Mouse (Mus musculus) ES-E14 (cell line): ENCODE results near the gene Zan. TPM values are rescaled to one million over a fixed set of nuclear protein-coding genes. Genes with fewer than 3 reads are reported as not detected.

Experiments used
- DNase-seq: peaks from one replicate; pipeline ENCODE4 v3.0.0-alpha.2; 2013; ENCODE audit warnings: low read depth, low spot score
- H3K27ac ChIP-seq: 2 replicates; pipeline ENCODE4 v1.5.1; 2012; ENCODE audit warnings: low read depth, mild to moderate bottlenecking, low read length, moderate library complexity, mixed read lengths; ENCODE audit not compliant: poor library complexity, insufficient read depth, severe bottlenecking
- H3K36me3 ChIP-seq: 2 replicates; pipeline ENCODE4 v1.6.1; 2012; ENCODE audit warnings: mild to moderate bottlenecking, low read length, moderate library complexity, mixed read lengths; ENCODE audit not compliant: control insufficient read depth, poor library complexity, insufficient read depth, severe bottlenecking
- H3K4me1 ChIP-seq, 2 experiments: fragments of 150-350 bp in 1 of 2; sonication (generic) in 1 of 2; 2 replicates each; pipeline ENCODE4 v1.6.1; 2012; ENCODE audit warnings: low read length in 2 of 2, mild to moderate bottlenecking in 1 of 2, mixed read lengths in 1 of 2; ENCODE audit not compliant: control insufficient read depth in 2 of 2, insufficient read depth in 2 of 2, poor library complexity in 1 of 2
- H3K4me3 ChIP-seq, 2 experiments: fragments of 150-350 bp in 1 of 2; sonication (generic) in 1 of 2; 2 replicates each; pipeline ENCODE4 v1.5.1; 2012; ENCODE audit warnings: low read length in 2 of 2, low read depth in 1 of 2, mild to moderate bottlenecking in 1 of 2, mixed read lengths in 1 of 2; ENCODE audit not compliant: insufficient read depth in 1 of 2, poor library complexity in 1 of 2, severe bottlenecking in 1 of 2
- H3K9ac ChIP-seq: 2 replicates; pipeline ENCODE4 v1.6.1; 2012; ENCODE audit warnings: low read depth, mild to moderate bottlenecking, low read length, mixed read lengths; ENCODE audit not compliant: poor library complexity, insufficient read depth, severe bottlenecking
- H3K9me3 ChIP-seq: fragments of 150-350 bp; sonication (generic); 2 replicates; pipeline ENCODE4 v1.6.1; 2012; ENCODE audit warnings: low read depth, mild to moderate bottlenecking, low read length; ENCODE audit not compliant: control insufficient read depth, insufficient read depth
- CHD2 ChIP-seq: IDR thresholded peaks from 2 replicates; pipeline ENCODE4 v1.6.1; 2014; ENCODE audit warnings: mild to moderate bottlenecking, low read depth, low read length, inconsistent platforms
- HCFC1 ChIP-seq: IDR thresholded peaks from 2 replicates; pipeline ENCODE4 v1.6.1; 2012; ENCODE audit warnings: low read length, inconsistent platforms, borderline replicate concordance; ENCODE audit not compliant: insufficient read depth
- MAFK ChIP-seq: IDR thresholded peaks from 2 replicates; pipeline ENCODE4 v1.6.1; 2014; ENCODE audit warnings: mild to moderate bottlenecking, low read depth, low read length, inconsistent platforms; ENCODE audit not compliant: insufficient read depth
- ZC3H11A ChIP-seq: IDR thresholded peaks from 2 replicates; pipeline ENCODE4 v1.6.1; 2012; ENCODE audit warnings: low read depth, mild to moderate bottlenecking, inconsistent platforms, low read length, borderline replicate concordance
- ZNF384 ChIP-seq: IDR thresholded peaks from 2 replicates; pipeline ENCODE4 v1.6.1; 2012; ENCODE audit warnings: low read depth, low read length, inconsistent platforms
- in situ Hi-C, 2 experiments: fragments of 600-800 bp; cut with MboI; formaldehyde crosslinking; loops; one replicate each; pipeline ENCODE4 v1.15.1; 2025; ENCODE audit warnings: low sequenced_read_pairs in 2 of 2, inconsistent platforms in 1 of 2; ENCODE audit not compliant: unreplicated experiment in 2 of 2
- total RNA-seq: library from RNA; depleted of rRNA; stranded (reverse); fragments of 300-350 nt; gene quantifications from 2 replicates; pipeline ENCODE4 v1.2.3, GENCODE M21; 2012; rRNA removed

The Zan gene
- total RNA-seq, result 0.95 and 2.6 TPM in 2 replicates

DNA sequence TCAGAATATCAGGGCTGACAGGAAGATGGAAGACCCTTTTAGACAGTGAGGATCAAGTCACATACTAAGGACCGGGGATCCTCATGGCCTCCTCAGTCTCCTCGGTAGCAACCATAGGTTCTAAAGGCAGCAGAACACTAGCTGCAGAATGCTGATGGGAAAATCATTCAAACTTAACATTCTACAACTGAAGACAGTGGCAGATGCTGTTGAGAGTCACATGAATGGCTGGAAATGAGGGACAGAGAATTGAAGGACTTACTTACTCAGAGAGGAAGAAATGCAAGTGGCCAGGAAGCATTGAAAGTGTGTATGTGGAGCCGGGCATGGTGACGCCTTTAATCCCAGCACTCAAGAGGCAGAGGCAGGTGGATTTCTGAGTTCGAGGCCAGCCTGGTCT, at the start of gene Zan:
TSS of gene Zan (minus strand) at position 101 of the 400 bp plus-strand sequence.
- TF ChIP-seq HCFC1 (no peak), MAFK (no peak), CHD2 (no peak), ZC3H11A (no peak), ZNF384 (no peak)
- in situ Hi-C loops, result no loop called here
- no peak within 1 kb of the TSS for H3K27ac ChIP-seq

DNA sequence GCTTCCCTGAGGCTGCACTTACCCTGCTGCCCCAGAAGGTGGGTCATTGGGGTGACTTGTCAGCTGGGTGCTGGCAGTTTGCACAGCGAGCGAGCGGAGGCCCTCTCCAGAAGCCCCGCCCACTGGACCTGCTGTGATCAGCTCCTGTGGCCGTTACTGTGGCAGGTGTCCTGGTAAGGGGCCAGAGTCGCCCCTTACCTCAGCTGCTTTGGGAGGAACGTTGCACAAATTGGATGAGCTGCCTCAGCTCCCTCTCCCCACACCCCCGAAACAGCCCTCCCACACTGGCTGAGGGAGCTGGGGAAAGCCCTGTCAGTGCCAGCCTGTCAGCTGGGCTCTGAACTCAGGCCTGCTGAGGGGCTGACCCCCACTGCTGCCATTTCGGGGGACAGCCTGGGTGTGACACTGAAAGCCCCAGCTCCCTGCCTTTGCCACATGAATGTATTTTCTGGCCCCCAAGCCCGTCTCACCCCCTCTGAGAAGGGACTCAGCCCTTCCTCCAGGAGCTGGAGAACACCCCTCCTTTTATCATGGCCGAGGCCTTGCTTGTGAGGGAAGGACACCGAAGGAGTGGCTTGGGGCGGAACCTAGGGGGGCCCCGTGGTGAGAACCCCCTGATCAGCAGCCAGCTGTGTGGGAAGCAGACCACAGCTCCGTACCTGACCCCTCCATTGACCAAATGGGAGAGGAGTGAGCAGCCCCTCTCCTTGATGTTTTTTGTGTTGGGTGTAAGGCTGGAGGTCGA, 49.5 kb upstream of the Zan start:
- Histone ChIP-seq H3K4me1 (peaks cover 3 to 40% of the 10 kb centered on the region in 2 experiments; a peak in 3 of 4 replicates), H3K4me3 (no peak overlapping the region), H3K9ac (no peak overlapping the region), H3K36me3 (peaks cover 77% of the 10 kb centered on the region), H3K9me3 (no peaks in the 10 kb centered on the region), H3K27ac (no peak overlapping the region)
- in situ Hi-C loops, result no loop called here
- no peak for DNase-seq
- TF ChIP-seq ZC3H11A (no peak), HCFC1 (no peak), MAFK (no peak), CHD2 (no peak), ZNF384 (no peak)

More for the DNA sequence above, at the start of gene Zan:
- H3K4me3 ChIP-seq, result no peak within 1 kb of the TSS
- H3K4me1 ChIP-seq, result no peaks in the 10 kb centered on the region
- no peaks in the 10 kb centered on the region for H3K36me3 ChIP-seq
- no peaks in the 10 kb centered on the region for H3K9me3 ChIP-seq
- no peak for DNase-seq
- H3K9ac ChIP-seq, result no peak within 1 kb of the TSS

DNA sequence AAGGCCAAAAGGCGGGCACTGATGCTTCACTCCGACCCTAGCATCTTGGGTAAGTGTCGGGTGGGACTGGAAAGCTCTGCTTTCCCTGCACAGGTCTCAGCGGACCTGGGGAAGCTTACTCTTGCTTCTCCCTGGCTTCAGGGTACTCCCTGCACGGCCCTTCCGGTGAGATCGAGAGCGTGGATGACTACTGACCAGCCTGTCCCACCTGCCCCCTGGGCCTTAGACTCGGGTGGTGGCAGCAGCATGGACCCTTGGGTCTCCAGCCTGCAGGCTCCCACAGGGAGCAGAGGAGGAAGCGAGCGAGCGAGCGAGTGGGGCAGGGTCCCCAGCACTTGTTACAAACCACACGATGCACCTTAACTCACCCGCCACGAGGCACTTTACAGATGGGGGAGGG, 48.6 kb upstream of the Zan start:
- no peak for DNase-seq
- TF ChIP-seq ZC3H11A, result no peak
- TF ChIP-seq MAFK, result no peak
- TF ChIP-seq CHD2, result no peak
- TF ChIP-seq HCFC1, result no peak
- no peak for TF ChIP-seq ZNF384
- peaks cover 86% of the 10 kb centered on the region for H3K36me3 ChIP-seq
- H3K27ac ChIP-seq, result no peak overlapping the region
- H3K4me1 ChIP-seq, result peaks cover 4 to 47% of the 10 kb centered on the region in 2 experiments; a peak in 3 of 4 replicates
- H3K9me3 ChIP-seq, result no peaks in the 10 kb centered on the region
- H3K4me3 ChIP-seq, result no peak overlapping the region
- H3K9ac ChIP-seq, result no peak overlapping the region
- in situ Hi-C loops, result no loop called here

DNA sequence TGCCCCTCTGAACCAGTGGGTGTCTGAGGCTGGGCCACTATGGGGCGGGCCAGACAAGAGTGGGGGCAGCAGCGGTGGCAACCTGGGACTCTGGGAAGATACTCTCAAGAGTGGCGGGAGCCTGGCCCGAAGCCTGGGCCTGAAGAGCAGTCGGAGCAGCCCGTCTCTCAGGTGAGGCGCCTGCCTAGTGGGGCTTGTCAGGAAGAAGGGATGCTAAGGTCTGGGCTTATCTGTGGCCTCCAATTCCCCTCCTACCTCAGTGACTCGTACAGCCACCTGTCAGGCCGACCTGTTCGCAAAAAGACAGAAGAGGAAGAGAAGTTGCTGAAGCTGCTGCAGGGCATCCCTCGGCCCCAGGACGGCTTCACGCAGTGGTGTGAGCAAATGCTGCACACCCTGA, 47.8 kb upstream of the Zan start:
- Histone ChIP-seq H3K9me3 (no peaks in the 10 kb centered on the region), H3K9ac (no peak overlapping the region), H3K4me1 (peaks cover 4 to 51% of the 10 kb centered on the region in 2 experiments; a peak in 3 of 4 replicates), H3K36me3 (peaks cover 94% of the 10 kb centered on the region), H3K27ac (no peak overlapping the region), H3K4me3 (no peak overlapping the region)
- no peak for DNase-seq
- TF ChIP-seq CHD2, result no peak
- TF ChIP-seq ZC3H11A, result no peak
- no peak for TF ChIP-seq ZNF384
- TF ChIP-seq MAFK, result no peak
- no peak for TF ChIP-seq HCFC1
- in situ Hi-C loops, result no loop called here

DNA sequence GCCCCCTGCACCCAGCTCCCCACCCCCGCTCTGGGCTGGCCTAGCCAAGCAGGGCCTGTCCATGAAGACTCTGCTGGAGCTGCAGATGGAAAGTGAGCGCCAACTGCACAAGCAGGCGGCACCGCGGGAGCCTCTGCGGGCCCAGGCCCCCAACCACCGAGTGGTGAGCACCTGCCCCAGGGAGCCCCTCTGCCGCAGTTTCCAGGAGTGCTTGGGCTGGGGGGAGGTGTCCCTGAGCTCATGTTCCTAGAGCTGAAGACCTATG, 47.3 kb upstream of the Zan start:
- Histone ChIP-seq H3K9me3 (no peaks in the 10 kb centered on the region), H3K27ac (no peak overlapping the region)

More for the DNA sequence above, 47.3 kb upstream of the Zan start:
- Histone ChIP-seq H3K9ac (peak overlapping the region; percentile 27; the same call in 1 of the 2 replicates), H3K36me3 (peaks cover 94% of the 10 kb centered on the region), H3K4me1 (peaks cover 4 to 56% of the 10 kb centered on the region in 2 experiments; a peak in 3 of 4 replicates), H3K4me3 (no peak overlapping the region)
- DNase-seq, result no peak
- in situ Hi-C loops, result no loop called here
- TF ChIP-seq HCFC1 (no peak), ZNF384 (no peak), MAFK (no peak), ZC3H11A (no peak), CHD2 (no peak)
